Mouse (Mus musculus): Measurements from ENCODE around the gene Gimap4. TPM values are rescaled to one million over a fixed set of nuclear protein-coding genes. Genes with fewer than 3 reads are reported as not detected.

Gimap4 gene
- total and polyA plus RNA-seq, 2 experiments: 5.5 to 15.1 TPM

- no peak overlapping the region for H3K4me3 ChIP-seq (ENCODE audit: insufficient read depth, low read depth, low read length)
- no peaks in the 10 kb centered on the region for H3K36me3 ChIP-seq (ENCODE audit: control insufficient read depth, insufficient read depth, low read length)
- DNase-seq (ENCODE audit: extremely low read depth, low read depth, low spot score): peak; percentile 27
- H3K27me3 ChIP-seq (ENCODE audit: control insufficient read depth, insufficient read depth, low read length): no peaks in the 10 kb centered on the region
- H3K4me1 ChIP-seq (ENCODE audit: control insufficient read depth, insufficient read depth, low read length): no peaks in the 10 kb centered on the region; the same call in 1 of the 2 replicates
- H3K9ac ChIP-seq (ENCODE audit: low read depth, low read length): no peak overlapping the region
- 66% methylated on average over 4 of the region's 4 CpGs for WGBS
- no peaks in the 10 kb centered on the region; the same call in 1 of the 2 replicates for H3K79me2 ChIP-seq (ENCODE audit: control insufficient read depth, insufficient read depth, low read length)
- TF ChIP-seq CTCF (IDR thresholded peaks at IDR 0.05; ENCODE audit: low read depth, low read length) (no peak), POLR2A (IDR thresholded peaks at IDR 0.05; ENCODE audit: extremely low read depth, insufficient read depth, low read length) (no peak)
- H3K27ac ChIP-seq (replicated peaks; ENCODE audit: insufficient read depth, low read depth, low read length): no peak overlapping the region
These were observed 35.6 kb upstream of the Gimap4 start for GRCm38 (mm10) chr6:48648779-48649178.

- no peaks in the 10 kb centered on the region; the same call in 1 of the 2 replicates for H3K4me1 ChIP-seq (ENCODE audit: control insufficient read depth, insufficient read depth, low read length)
- no peaks in the 10 kb centered on the region for H3K36me3 ChIP-seq (ENCODE audit: control insufficient read depth, insufficient read depth, low read length)
- H3K27ac ChIP-seq (replicated peaks; ENCODE audit: insufficient read depth, low read depth, low read length): no peak overlapping the region
- no peak overlapping the region for H3K4me3 ChIP-seq (ENCODE audit: insufficient read depth, low read depth, low read length)
- H3K27me3 ChIP-seq (ENCODE audit: control insufficient read depth, insufficient read depth, low read length): no peaks in the 10 kb centered on the region
- no peaks in the 10 kb centered on the region; the same call in 1 of the 2 replicates for H3K79me2 ChIP-seq (ENCODE audit: control insufficient read depth, insufficient read depth, low read length)
- 92% methylated on average over 9 of the region's 9 CpGs for WGBS
- TF ChIP-seq POLR2A (IDR thresholded peaks at IDR 0.05; ENCODE audit: extremely low read depth, insufficient read depth, low read length) (no peak), CTCF (IDR thresholded peaks at IDR 0.05; ENCODE audit: low read depth, low read length) (no peak)
- no peak overlapping the region for H3K9ac ChIP-seq (ENCODE audit: low read depth, low read length)
- peak; percentile 29 for DNase-seq (ENCODE audit: extremely low read depth, low read depth, low spot score)
These were observed 34.3 kb upstream of the Gimap4 start for GRCm38 (mm10) chr6:48650041-48650440.

GRCm38 (mm10) chr6:48658721-48659120 lies 25.6 kb upstream of the Gimap4 start:
- TF ChIP-seq CTCF (IDR thresholded peaks at IDR 0.05; ENCODE audit: low read depth, low read length) (no peak), POLR2A (IDR thresholded peaks at IDR 0.05; ENCODE audit: extremely low read depth, insufficient read depth, low read length) (no peak)
- Histone ChIP-seq H3K4me3 (ENCODE audit: insufficient read depth, low read depth, low read length) (no peak overlapping the region), H3K4me1 (ENCODE audit: control insufficient read depth, insufficient read depth, low read length) (no peaks in the 10 kb centered on the region), H3K36me3 (ENCODE audit: control insufficient read depth, insufficient read depth, low read length) (no peaks in the 10 kb centered on the region), H3K27me3 (ENCODE audit: control insufficient read depth, insufficient read depth, low read length) (no peaks in the 10 kb centered on the region), H3K27ac (replicated peaks; ENCODE audit: insufficient read depth, low read depth, low read length) (no peak overlapping the region), H3K9ac (ENCODE audit: low read depth, low read length) (no peak overlapping the region), H3K79me2 (ENCODE audit: control insufficient read depth, insufficient read depth, low read length) (no peaks in the 10 kb centered on the region)
- no peak for DNase-seq (ENCODE audit: extremely low read depth, low read depth, low spot score)
- 85% methylated on average over 5 of the region's 5 CpGs for WGBS

- H3K4me1 ChIP-seq (ENCODE audit: control insufficient read depth, insufficient read depth, low read length): peaks cover 17% of the 10 kb centered on the region
- H3K27ac ChIP-seq (replicated peaks; ENCODE audit: insufficient read depth, low read depth, low read length): no peak overlapping the region; the same call in 1 of the 2 replicates
- no peak overlapping the region for H3K4me3 ChIP-seq (ENCODE audit: insufficient read depth, low read depth, low read length)
- no peak for TF ChIP-seq POLR2A (IDR thresholded peaks at IDR 0.05; ENCODE audit: extremely low read depth, insufficient read depth, low read length)
- TF ChIP-seq CTCF (IDR thresholded peaks at IDR 0.05; ENCODE audit: low read depth, low read length): no peak
- H3K9ac ChIP-seq (ENCODE audit: low read depth, low read length): no peak overlapping the region
- 39% methylated on average over 4 of the region's 4 CpGs for WGBS
- DNase-seq (ENCODE audit: extremely low read depth, low read depth, low spot score): peak; percentile 79
- no peaks in the 10 kb centered on the region for H3K79me2 ChIP-seq (ENCODE audit: control insufficient read depth, insufficient read depth, low read length)
- no peaks in the 10 kb centered on the region for H3K27me3 ChIP-seq (ENCODE audit: control insufficient read depth, insufficient read depth, low read length)
- no peaks in the 10 kb centered on the region for H3K36me3 ChIP-seq (ENCODE audit: control insufficient read depth, insufficient read depth, low read length)
These were observed 19.6 kb upstream of the Gimap4 start for GRCm38 (mm10) chr6:48664750-48665149.

- Histone ChIP-seq H3K9ac (ENCODE audit: low read depth, low read length) (no peak overlapping the region), H3K36me3 (ENCODE audit: control insufficient read depth, insufficient read depth, low read length) (no peaks in the 10 kb centered on the region), H3K27me3 (ENCODE audit: control insufficient read depth, insufficient read depth, low read length) (no peaks in the 10 kb centered on the region), H3K4me3 (ENCODE audit: insufficient read depth, low read depth, low read length) (no peak overlapping the region), H3K27ac (replicated peaks; ENCODE audit: insufficient read depth, low read depth, low read length) (peak overlapping the region; percentile 51; the same call in 1 of the 2 replicates), H3K79me2 (ENCODE audit: control insufficient read depth, insufficient read depth, low read length) (no peaks in the 10 kb centered on the region), H3K4me1 (ENCODE audit: control insufficient read depth, insufficient read depth, low read length) (peaks cover 17% of the 10 kb centered on the region)
- WGBS: 73% methylated on average over 9 of the region's 9 CpGs
- DNase-seq (ENCODE audit: extremely low read depth, low read depth, low spot score): peak; percentile 66
- TF ChIP-seq POLR2A (IDR thresholded peaks at IDR 0.05; ENCODE audit: extremely low read depth, insufficient read depth, low read length) (no peak), CTCF (IDR thresholded peaks at IDR 0.05; ENCODE audit: low read depth, low read length) (no peak)
These were observed 18.9 kb upstream of the Gimap4 start for GRCm38 (mm10) chr6:48665471-48665870.

GRCm38 (mm10) chr6:48666159-48666586 lies 18.2 kb upstream of the Gimap4 start:
- H3K4me1 ChIP-seq (ENCODE audit: control insufficient read depth, insufficient read depth, low read length): peaks cover 17% of the 10 kb centered on the region
- no peaks in the 10 kb centered on the region for H3K79me2 ChIP-seq (ENCODE audit: control insufficient read depth, insufficient read depth, low read length)
- H3K27me3 ChIP-seq (ENCODE audit: control insufficient read depth, insufficient read depth, low read length): no peaks in the 10 kb centered on the region
- no peak overlapping the region for H3K9ac ChIP-seq (ENCODE audit: low read depth, low read length)
- WGBS: 6% methylated on average over 7 of the region's 7 CpGs
- no peak overlapping the region for H3K4me3 ChIP-seq (ENCODE audit: insufficient read depth, low read depth, low read length)
- no peaks in the 10 kb centered on the region for H3K36me3 ChIP-seq (ENCODE audit: control insufficient read depth, insufficient read depth, low read length)
- no peak for TF ChIP-seq CTCF (IDR thresholded peaks at IDR 0.05; ENCODE audit: low read depth, low read length)
- DNase-seq (ENCODE audit: extremely low read depth, low read depth, low spot score): peak; percentile 97
- peak overlapping the region; percentile 80 for H3K27ac ChIP-seq (replicated peaks; ENCODE audit: insufficient read depth, low read depth, low read length)
